Mouse (Mus musculus) cerebellum, postnatal 36 days (tissue): ENCODE results near the gene Aoc1.
"Not testable (repeated sequence)": the region's sequence is repeated elsewhere in the genome, so short reads cannot be mapped to it uniquely, and the experiment has no call there.

Experiments used
- DNase-seq, 2 experiments: peaks; one replicate each; pipeline ENCODE4 v3.0.0; 2021 to 2022; ENCODE audit warnings: mixed read lengths in 2 of 2

Gene Aoc1

GRCm38 (mm10) chr6:48861616-48862280 lies 10.9 kb upstream of the Aoc1 start:
- DNase-seq, result no peak

GRCm38 (mm10) chr6:48862816-48863215 lies 9.9 kb upstream of the Aoc1 start:
- no peak for DNase-seq

- no peak for DNase-seq
These were observed 9.2 kb upstream of the Aoc1 start for GRCm38 (mm10) chr6:48863488-48863887.

GRCm38 (mm10) chr6:48864181-48864580 lies 8.5 kb upstream of the Aoc1 start:
- DNase-seq, result no peak

GRCm38 (mm10) chr6:48864723-48865122 lies 8.0 kb upstream of the Aoc1 start:
- no peak for DNase-seq

- DNase-seq, result no peak
These were observed 7.4 kb upstream of the Aoc1 start for GRCm38 (mm10) chr6:48865152-48865745.

GRCm38 (mm10) chr6:48866355-48866950 lies 6.2 kb upstream of the Aoc1 start:
- not testable (repeated sequence) for DNase-seq

- no peak for DNase-seq
These were observed 5.5 kb upstream of the Aoc1 start for GRCm38 (mm10) chr6:48867158-48867557.

GRCm38 (mm10) chr6:48869774-48870173 lies 2.9 kb upstream of the Aoc1 start:
- no peak for DNase-seq

GRCm38 (mm10) chr6:48874576-48874975 lies 1.9 kb downstream of the Aoc1 start:
- no peak for DNase-seq

- DNase-seq, result no peak
These were observed 2.8 kb downstream of the Aoc1 start for GRCm38 (mm10) chr6:48875515-48875914.

GRCm38 (mm10) chr6:48876510-48877135 lies 3.9 kb downstream of the Aoc1 start:
- DNase-seq, result peak; percentile 9 to 14

- no peak for DNase-seq
These were observed 21.5 kb downstream of the Aoc1 start for GRCm38 (mm10) chr6:48894203-48894602.

GRCm38 (mm10) chr6:48894938-48895818 lies 22.5 kb downstream of the Aoc1 start:
- DNase-seq, result no peak

GRCm38 (mm10) chr6:48895941-48896340 lies 23.2 kb downstream of the Aoc1 start:
- no peak for DNase-seq

GRCm38 (mm10) chr6:48896956-48897355 lies 24.3 kb downstream of the Aoc1 start:
- DNase-seq, result no peak

GRCm38 (mm10) chr6:48901316-48901715 lies 28.6 kb downstream of the Aoc1 start:
- not testable (repeated sequence) for DNase-seq

GRCm38 (mm10) chr6:48902511-48903406 lies 30.1 kb downstream of the Aoc1 start:
- DNase-seq, result no peak

- no peak for DNase-seq
These were observed 30.7 kb downstream of the Aoc1 start for GRCm38 (mm10) chr6:48903437-48903836.

- DNase-seq, result no peak
These were observed 32.9 kb downstream of the Aoc1 start for GRCm38 (mm10) chr6:48905606-48906005.

GRCm38 (mm10) chr6:48906371-48906770 lies 33.7 kb downstream of the Aoc1 start:
- no peak for DNase-seq

- no peak for DNase-seq
These were observed 36.5 kb downstream of the Aoc1 start for GRCm38 (mm10) chr6:48909229-48909628.
